Mouse (Mus musculus): Measurements from ENCODE around the gene Avpi1. TPM values are rescaled to one million over a fixed set of nuclear protein-coding genes. Genes with fewer than 3 reads are reported as not detected.
A peak's percentile ranks its signal among the peaks of the same experiment; 100 is the strongest.
"Not testable (repeated sequence)": the region's sequence is repeated elsewhere in the genome, so short reads cannot be mapped to it uniquely, and the experiment has no call there.

Gene Avpi1
- total RNA-seq, 2 experiments from 2014 or later, result 7.5 to 10.5 TPM

DNA sequence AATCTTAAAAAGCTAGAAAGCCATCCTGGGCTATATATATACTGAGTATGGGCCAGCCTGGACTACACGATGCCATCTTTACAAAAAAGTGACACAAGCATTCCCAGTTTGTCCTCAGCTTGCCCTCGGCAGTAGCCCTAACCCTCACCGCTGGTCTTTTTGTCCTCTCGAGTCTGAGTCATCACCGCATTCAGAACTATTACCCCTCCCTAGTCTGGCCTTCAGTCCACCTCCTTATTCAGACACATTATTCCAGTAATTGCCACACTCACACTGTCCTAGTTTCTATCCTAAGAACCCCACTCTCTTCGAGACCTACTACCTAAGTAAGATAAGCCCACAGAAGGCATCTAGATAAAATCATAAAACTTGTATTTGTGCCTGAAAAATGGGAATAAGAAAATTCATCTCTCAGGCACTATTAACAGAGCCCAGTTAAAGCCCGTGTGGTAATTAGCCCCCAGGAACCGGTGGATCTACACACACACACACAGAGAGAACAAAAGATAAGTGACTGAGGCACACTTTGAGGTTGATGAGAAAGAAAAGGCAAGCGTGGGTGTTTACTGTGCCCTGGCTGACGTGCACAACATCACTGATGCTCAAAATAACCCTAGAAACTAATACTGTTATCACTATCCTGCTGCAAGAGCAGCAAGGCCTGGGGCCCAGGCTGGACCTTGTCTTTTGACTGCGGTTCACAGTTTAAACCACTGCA, 3.2 kb downstream of the Avpi1 start:
- intact Hi-C loops (cut with DNase I), result no loop called here
- no peak for DNase-seq

DNA sequence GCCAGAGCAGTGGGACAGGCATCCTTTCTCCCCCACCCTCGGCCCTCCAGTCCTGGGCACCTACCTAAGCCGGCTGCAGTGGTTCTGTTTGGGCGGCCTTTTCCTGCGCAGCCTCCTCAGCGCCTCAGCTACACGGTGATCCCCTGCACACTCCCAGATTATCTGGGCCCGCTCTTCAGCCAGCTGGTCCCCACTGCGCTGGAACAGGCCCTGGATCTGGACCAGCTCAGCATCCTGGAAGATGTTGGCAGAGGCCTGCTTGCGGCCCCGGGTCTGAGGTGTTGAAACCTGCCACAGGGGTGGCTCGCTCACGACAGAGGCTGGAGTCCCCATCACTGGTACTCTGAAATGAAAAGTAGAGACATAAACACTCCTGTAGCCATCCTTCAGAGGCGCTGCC, 4.2 kb downstream of the Avpi1 start:
- intact Hi-C loops (cut with DNase I), result no loop called here
- DNase-seq, result no peak

DNA sequence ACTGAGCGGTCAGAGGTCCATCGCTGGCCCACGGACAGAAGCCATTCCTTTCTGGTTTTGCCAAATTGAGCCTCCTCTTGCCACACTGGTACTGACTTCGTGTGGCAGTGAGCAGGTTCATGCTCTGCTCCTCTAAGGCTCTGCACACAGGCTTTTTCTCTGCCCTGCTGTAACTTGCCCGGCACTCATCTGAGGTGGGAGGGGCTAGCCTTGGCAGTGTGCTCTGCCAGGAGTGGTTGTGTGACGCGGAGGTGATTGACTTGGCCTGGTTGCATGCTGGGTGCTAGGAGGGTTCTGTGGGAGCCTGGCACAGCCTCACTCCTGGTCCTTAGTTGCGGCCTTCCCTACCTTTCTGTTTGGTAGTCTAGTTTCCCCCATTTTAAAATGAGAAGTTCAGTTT, 8.4 kb downstream of the Avpi1 start:
- no peak for DNase-seq
- intact Hi-C loops (cut with DNase I), result no loop called here

DNA sequence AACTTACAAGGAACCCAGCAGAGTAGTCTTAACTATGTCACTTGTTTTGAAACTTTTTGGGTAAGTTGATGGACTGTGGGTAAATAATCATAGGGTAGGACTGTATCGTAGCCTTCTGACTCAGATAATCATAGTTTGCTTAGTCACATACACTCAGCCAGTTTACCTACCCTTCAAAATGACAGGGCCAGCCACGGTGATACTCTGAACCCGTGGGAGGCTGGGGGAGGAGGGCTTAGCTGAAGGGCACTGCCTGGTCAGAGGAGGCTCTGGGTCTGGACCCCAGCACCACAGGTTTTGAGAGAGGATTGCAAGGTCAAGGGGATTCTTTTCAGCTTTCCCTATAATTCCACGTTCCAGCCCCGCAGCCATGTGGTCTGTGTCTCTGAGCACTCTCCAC, 10.3 kb downstream of the Avpi1 start:
- no peak for DNase-seq
- intact Hi-C loops (cut with DNase I), result no loop called here

DNA sequence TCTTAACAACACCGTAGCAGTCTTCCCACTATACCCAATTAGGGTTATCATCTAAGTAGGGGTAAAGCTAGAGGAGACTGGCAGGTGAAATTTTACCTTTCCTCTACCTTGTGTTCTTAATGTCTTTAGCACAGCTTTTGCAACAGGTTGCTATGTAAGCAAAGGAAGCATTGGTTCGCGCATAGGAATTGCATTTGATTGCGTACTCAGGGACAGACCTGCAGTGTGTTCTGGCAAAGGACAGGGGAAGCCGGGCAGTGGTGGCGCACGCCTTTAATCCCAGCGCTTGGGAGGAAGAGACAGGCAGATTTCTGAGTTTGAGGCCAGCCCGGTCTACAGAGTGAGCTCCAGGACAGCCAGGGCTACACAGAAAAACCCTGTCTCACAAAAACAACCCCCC, 10.7 kb downstream of the Avpi1 start:
- no peak for DNase-seq
- intact Hi-C loops (cut with DNase I), result no loop called here

DNA sequence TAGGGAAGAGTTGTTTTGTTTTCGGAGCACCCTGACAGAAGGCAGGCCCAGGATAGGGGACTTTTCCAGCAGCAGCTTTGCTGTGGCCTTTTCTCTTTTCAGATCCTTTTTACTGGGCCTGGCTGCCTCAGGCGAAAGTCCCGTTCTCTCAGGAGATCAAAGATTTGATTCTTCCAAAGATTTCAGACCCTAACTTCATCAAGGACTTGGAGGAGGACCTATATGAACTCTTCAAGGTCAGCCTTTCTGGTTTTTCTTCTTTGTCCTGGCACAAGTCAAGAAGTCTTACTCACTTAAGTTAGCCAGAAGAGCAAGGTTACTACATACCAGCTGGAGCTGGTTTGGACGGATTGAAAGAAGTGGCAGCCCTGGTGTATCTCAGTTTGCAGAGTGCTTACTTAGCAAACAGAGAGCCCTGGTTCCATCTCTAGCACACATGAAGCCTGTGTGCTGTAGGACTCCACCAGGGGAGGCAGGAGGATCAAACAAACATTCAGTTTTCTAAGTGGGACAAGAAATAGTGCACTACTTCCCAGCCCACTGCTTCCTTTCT, 13.0 kb downstream of the Avpi1 start:
- intact Hi-C loops (cut with DNase I), result no loop called here
- DNase-seq, result no peak

DNA sequence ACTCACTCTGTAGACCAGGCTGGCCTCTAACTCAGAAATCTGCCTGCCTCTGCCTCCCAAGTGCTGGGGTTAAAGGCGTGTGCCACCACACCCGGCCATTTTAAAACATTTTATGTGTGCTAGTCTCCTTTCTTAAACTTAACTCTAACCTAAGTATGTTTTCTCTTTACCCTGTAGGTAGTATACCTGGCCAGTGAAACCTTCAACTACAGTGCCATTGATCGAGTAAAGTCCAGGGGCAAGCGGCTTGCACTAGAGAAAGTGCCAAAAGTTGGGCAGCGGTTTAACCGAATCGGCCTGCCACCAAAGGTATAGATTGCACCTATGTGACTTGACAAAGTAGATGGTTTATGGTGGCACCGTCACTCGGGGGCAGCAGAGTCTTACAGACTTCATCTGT, 24.2 kb downstream of the Avpi1 start:
- DNase-seq, result no peak
- intact Hi-C loops (cut with DNase I), result no loop called here

DNA sequence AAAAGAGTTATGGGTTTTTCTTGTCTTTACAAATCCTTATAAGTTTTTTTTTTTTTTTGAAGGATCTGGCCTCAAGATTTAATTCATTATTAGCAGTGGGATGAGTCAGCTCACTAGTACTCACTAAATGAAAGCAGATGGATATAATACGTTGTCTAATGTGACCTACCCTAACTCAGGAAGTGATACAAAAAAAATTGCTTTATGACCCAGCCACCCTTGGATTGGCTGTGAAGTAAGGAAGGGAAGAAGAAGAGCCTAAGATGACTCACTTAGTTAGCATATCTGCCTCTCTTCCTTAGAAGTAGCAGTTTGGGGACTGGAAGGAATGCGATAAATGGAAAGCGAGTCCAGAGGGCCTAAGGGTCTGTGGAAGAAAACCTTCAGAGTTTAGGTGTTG, 29.5 kb downstream of the Avpi1 start:
- intact Hi-C loops (cut with DNase I), result no loop called here
- no peak for DNase-seq

DNA sequence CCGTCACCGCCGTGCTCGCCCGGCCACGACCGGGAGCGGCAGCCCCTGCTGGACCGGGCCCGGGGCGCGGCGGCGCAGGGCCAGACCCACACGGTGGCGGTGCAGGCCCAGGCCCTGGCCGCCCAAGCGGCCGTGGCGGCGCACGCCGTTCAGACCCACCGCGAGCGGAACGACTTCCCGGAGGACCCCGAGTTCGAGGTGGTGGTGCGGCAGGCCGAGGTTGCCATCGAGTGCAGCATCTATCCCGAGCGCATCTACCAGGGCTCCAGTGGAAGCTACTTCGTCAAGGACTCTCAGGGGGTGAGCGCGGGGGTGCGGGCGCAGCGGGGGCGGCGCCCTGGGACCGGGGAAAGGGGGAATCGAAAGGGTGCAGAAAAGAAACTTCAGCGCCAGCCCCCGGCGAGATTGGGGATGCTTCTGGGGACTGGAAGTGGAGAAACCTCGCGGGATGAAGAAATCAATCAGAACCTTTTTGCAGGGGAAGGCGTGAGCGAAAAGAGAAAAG, 38.2 kb downstream of the Avpi1 start:
- intact Hi-C loops (cut with DNase I), result no loop called here
- no peak for DNase-seq

DNA sequence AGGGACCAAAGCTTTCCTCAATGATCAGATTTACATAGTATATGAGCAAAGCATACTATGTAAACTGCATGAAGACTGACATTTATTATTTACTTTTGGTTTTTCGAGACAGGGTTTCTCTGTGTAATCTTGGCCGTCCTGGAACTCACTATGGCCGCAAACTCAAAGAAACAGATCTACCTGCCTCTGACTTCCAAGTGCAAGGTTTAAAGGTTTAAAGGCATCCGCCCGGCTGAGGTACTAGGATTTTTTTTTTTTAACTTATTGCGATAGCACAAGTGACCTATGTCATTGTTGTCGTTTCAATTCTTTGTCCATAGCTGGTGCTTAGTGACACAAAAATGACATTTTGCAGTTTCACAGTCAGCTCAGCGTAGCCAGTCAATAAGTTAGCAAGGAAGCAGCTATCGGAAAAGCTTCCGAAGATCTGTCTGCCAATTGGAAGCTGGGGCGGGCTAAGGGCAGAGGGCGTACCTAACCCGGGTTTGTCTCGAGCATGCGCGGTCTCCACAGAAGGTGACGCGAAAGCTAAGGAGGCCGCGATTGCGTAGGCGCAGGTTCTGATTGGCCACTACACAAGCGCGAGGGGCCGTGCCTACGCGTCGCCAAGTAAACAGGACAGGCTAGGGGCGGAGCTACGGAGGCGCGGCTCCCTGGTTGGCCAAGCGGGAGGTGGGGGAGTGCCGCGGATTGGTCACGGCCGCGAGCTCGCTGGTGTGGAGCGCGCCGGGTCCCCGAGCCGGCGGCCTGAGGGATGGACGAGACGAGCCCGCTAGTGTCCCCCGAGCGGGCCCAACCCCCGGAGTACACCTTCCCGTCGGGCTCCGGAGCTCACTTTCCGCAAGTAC, 38.9 kb downstream of the Avpi1 start, which contains the start of gene Pi4k2a:
Pi4k2a (plus strand) TSS at position 723 of the 848 bp plus-strand sequence.
- peak; percentile 97 to 99 for DNase-seq
- intact Hi-C loops (cut with DNase I), result no loop called here

DNA sequence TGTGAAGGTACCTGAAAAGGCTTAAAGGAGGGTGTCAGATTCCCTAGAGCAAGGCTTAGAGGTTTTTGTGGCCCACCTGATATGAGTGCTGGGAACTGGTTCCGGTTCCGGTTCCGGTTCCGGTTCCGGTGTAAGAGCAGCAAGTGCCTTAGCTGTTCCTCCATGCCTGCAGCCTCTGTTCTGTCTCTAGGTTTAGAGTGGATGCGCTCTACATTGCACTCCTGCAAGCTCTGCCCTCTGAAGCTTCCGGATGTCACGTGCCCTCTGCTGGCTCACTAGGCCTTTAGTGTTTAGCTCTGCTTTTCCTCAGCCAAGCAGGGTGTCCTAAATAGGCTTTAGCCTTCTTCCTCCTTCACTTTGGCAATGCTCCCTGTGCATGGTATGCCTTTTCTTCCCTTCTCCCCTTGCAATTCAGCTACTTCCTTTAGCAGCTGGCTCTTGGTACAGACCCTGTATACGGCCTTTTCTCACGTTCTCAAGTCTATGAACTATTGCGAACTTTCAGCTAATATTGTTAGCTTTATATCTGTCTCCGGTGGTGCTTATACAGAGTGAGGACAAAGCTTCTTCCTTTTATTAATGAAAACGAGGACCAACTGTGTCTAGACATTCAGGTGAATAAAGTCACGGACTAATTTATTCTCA, 39.6 kb downstream of the Avpi1 start:
- intact Hi-C loops (cut with DNase I), result no loop called here
- DNase-seq, result peak; percentile 23 to 40

DNA sequence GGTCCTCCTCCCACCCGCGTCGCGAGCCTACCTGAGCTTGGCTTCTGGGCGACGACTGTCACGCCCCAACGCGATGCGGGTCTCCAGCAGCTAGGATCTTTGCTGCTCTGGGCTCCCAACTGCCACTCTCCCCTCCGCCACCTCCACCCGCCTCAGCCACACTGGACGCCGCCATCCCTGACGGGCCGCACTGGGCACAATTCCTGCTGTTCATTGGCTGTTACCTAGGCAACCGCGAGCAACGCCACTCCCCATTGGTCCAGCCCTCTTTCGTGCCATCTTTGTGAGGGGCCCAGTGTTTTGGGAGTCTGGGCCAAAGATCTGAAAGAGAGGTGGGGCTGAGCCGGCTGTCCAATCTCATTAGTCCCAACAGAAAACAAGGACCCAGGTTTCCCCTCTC, 42.7 kb downstream of the Avpi1 start, which contains the start of gene Morn4:
Morn4 (minus strand) TSS at position 192 of the 400 bp plus-strand sequence.
- intact Hi-C loops (cut with DNase I), result no loop called here
- peak; percentile 35 to 57 for DNase-seq

DNA sequence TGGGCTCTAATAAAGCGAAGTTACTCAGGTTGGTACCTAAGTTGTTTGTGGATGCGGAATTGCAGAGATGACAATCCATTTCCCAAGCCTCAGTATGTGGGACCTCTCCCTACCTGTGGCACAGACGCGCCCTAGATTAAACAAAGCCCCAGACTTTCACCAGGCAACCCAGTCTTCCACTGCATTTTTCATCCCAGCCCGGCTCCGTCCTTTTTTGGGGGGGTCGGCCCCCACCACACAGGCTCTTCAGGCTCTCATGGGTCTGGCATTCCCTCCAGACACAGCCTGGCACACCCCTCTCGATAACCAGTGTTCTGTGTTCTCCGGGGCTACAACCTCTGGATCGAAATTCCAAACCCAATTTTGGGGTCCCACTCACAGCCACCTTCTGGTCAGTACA, 43.2 kb downstream of the Avpi1 start:
- DNase-seq, result no peak
- intact Hi-C loops (cut with DNase I), result no loop called here

DNA sequence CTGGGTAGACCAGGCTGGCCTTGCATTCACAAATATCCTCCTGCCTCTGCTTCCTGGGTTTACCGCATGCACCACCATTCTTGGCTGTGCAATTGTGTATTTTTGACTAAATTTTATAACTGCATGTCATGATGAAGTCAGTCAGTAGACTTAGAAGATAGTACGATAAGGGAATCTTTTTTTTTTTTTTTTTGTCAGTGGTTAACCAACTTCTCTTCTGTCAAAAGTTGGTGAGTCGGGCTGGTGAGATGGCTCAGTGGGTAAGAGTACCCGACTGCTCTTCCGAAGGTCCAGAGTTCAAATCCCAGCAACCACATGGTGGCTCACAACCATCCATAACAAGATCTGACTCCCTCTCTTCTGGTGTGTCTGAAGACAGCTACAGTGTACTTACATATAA, 47.2 kb downstream of the Avpi1 start:
- intact Hi-C loops (cut with DNase I), result not testable (repeated sequence)

DNA sequence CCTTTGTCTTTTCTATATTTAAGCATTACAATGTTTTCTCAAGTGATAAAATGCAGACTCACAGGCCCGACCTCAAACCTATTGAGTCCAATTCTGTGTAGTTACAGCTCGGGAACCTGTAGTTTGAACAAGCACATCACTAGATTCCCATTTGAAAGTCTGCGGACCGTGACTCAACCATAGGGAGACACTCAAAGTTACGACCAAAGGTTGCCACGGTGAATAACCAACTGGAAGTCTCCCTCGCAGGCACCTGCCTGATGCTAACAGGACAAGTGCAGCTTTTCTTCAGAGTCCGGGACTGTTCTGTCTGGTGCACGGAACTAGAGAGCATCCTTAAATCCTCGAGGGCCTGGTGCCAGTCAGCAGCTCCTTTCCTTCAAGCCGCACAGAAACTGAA, 48.4 kb downstream of the Avpi1 start:
- intact Hi-C loops (cut with DNase I), result no loop called here
- no peak for DNase-seq

More for the DNA sequence above, 47.2 kb downstream of the Avpi1 start:
- not testable (repeated sequence) for DNase-seq

DNA sequence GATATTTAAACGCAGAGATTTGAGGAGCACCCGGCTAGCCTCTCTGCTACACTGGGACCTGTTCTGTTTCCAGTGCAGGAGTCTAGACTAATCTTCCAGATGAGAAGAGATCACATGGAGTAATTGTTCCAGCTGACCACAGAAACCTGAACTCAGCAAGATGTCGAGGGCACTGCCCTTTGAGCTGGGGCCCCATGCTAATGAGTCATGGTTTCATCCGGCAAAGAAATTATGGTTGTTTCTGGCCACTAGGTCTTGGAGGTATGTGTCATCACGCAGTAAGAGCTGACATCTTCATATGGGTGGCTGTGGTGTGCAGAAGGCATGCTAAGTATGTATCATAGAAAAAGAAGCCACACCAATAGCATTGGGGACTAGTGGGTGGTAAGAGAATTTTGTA, 48.9 kb downstream of the Avpi1 start:
- intact Hi-C loops (cut with DNase I), result no loop called here

DNA sequence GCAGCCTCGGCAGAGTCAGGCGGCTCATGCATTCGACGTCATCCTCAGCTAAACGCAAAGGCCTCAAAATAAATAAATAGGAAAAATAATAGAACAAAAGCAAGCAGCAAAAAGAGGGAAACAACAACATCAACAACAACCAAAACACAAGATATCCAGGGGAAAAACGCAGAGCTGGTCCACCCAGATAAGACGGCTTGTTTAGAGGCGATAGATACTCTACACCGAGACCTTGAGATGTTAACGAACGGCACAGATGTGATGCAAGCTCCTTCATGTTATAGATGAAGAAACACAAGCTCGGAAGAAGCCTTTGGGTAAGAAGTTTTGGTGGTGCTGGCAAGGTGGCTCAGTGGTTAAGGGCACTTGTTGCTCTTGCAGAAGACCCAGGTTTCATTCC, 49.9 kb downstream of the Avpi1 start:
- intact Hi-C loops (cut with DNase I), result no loop called here
- DNase-seq, result no peak

More for the DNA sequence above, 48.9 kb downstream of the Avpi1 start:
- no peak for DNase-seq

DNA sequence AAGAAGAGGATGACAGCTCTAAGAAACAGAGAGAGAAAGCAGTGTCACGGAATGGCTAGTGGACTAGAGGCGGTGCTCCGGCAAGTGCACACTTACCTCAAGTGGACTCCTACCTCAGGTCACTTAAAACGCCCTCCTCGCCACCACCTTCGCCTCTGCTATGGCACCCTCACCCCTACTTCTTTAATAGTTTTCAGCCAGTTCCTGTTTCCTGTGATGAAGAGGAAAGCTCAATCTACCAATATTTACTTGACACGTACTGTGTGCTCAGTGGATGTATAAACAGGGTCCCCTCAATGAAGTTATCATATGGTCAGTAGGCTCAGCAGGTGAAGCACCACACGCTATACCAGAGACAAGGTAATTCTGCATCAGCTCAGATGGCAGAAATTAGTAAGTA, 50.3 kb downstream of the Avpi1 start:
- intact Hi-C loops (cut with DNase I), result no loop called here

DNA sequence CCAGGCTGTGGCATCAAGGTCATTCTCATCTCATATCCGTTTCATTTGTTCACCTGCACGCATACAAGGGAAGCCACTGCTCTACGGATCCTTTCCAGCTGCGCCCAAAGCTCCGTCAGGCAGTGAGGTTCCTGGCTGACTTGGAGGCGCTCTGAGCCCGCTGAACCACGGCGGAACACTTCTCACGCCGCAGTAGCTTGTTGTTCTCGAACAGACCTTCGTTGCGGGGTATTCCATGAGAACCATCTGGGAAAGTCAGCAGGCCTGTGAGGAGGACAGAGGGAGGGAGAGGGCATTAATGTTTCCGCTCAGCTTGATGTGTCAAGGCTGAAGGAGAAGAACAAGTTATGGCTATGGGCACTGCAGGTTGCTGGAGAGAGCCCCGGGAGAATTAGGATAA, 52.9 kb downstream of the Avpi1 start:
- intact Hi-C loops (cut with DNase I), result no loop called here
- DNase-seq, result no peak

More for the DNA sequence above, 50.3 kb downstream of the Avpi1 start:
- no peak for DNase-seq

DNA sequence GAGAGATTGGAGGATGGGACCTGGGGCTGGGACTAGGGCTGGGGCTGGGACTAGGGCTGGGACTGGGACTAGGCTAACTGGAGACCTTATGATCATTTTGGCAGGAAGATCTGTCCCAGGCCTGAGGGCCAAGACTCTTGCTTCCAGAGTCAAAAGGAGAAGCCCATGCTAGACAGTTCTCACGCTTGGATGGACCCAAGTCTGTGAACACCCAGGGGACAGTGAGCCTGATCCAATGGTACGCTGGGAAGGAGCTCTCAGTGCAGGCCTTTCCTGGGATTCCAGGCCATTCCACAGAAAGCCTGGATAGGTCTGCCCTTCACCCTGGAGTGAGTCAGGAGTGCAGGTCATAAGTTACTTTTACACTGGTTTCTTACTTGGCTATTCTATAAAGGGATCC, 53.8 kb downstream of the Avpi1 start:
- intact Hi-C loops (cut with DNase I), result no loop called here
- no peak for DNase-seq

Data from gastrocnemius, postnatal 36 days (tissue).